Mouse (Mus musculus) 3T3-L1 (cell line): Measurements from ENCODE around the gene Narf.

ENCODE experiments used
- DNase-seq: peaks from one replicate; pipeline ENCODE4 v3.0.0-alpha.2; 2015; ENCODE audit warnings: low read depth, low spot score

The Narf gene

GRCm38 (mm10) chr11:121235475-121236238, 1.4 kb upstream of the Narf start:
- peak; percentile 79 for DNase-seq

- peak; percentile 77 for DNase-seq
Observed at GRCm38 (mm10) chr11:121237345-121238128, 484 bp downstream of the Narf start.

- no peak for DNase-seq
Observed at GRCm38 (mm10) chr11:121239669-121240068, 2.6 kb downstream of the Narf start.

GRCm38 (mm10) chr11:121250196-121250595, 13.1 kb downstream of the Narf start:
- no peak for DNase-seq

GRCm38 (mm10) chr11:121259160-121260100, 22.4 kb downstream of the Narf start, which contains the start of gene Foxk2:
Foxk2 (plus strand) TSS chr11:121259990.
- peak; percentile 79 for DNase-seq

- DNase-seq, result peak; percentile 34
Observed at GRCm38 (mm10) chr11:121260211-121260906, 23.3 kb downstream of the Narf start.

- no peak for DNase-seq
Observed at GRCm38 (mm10) chr11:121261074-121261473, 24.0 kb downstream of the Narf start.

- DNase-seq, result no peak
Observed at GRCm38 (mm10) chr11:121277516-121277915, 40.5 kb downstream of the Narf start.

GRCm38 (mm10) chr11:121278011-121278410, 41.0 kb downstream of the Narf start:
- no peak for DNase-seq

- no peak for DNase-seq
Observed at GRCm38 (mm10) chr11:121282911-121283310, 45.9 kb downstream of the Narf start.

GRCm38 (mm10) chr11:121289859-121290258, 52.8 kb downstream of the Narf start:
- peak; percentile 36 for DNase-seq

GRCm38 (mm10) chr11:121294771-121295170, 57.7 kb downstream of the Narf start:
- no peak for DNase-seq

- DNase-seq, result no peak
Observed at GRCm38 (mm10) chr11:121298493-121298892, 61.4 kb downstream of the Narf start.

GRCm38 (mm10) chr11:121300265-121300664, 63.2 kb downstream of the Narf start:
- no peak for DNase-seq

- no peak for DNase-seq
Observed at GRCm38 (mm10) chr11:121305371-121305770, 68.3 kb downstream of the Narf start.
